Mouse (Mus musculus) neural tube, embryonic 10.5 days (tissue): ENCODE measurements around the gene Timm8a1.
"Not testable (repeated sequence)": the region's sequence is repeated elsewhere in the genome, so short reads cannot be mapped to it uniquely, and the experiment has no call there.

Source experiments
- DNase-seq: peaks from one replicate; pipeline ENCODE4 v3.0.0-alpha.2; 2017; ENCODE audit warnings: low spot score; ENCODE audit errors: extremely low spot score

Gene Timm8a1

DNA sequence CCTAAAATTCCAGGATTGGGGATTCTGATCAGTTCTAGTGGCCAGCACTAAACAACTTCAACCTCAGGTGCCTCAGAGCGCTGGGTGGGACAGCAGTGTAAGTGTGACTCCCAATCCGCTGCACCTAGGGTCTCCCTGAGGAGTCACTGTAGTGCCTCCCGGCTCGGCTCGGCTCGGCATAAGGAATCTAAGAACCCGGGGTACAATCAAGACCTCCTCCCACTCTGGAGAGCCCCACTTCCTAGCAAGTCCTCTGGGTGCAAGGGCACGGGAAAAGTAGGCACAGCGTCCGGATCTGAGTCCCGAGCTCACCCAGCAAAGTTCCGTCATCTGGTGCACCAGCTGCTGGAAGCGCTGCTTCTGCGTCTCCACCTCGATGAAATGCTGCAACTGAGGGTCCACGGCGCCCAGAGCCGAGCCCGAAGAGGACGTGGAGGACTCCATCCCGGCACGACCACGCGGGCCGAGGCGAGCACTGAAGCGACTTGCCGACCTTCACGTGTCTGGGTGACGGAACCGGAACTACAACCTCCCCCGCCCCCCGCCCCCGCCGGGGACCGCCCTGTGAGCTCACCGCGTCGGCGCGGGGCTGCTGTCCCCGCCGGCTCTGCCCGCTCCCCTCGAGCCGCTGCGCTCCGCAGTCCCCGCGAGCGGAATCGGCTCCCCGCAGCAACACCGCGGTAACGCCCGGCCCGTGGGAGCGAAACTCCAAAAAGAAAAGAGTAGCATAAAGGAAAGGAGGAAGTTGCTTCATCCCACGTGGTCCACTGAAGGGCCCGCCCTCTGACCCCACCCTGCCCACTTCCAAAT, at the start of gene Timm8a1:
Gene Timm8a1 (minus strand): TSS at position 721 of the 810 bp plus-strand sequence.
- DNase-seq = peak; percentile 65

GRCm38 (mm10) chrX:134589836-134590235, 48.2 kb upstream of the Timm8a1 start:
- no peak for DNase-seq

DNA sequence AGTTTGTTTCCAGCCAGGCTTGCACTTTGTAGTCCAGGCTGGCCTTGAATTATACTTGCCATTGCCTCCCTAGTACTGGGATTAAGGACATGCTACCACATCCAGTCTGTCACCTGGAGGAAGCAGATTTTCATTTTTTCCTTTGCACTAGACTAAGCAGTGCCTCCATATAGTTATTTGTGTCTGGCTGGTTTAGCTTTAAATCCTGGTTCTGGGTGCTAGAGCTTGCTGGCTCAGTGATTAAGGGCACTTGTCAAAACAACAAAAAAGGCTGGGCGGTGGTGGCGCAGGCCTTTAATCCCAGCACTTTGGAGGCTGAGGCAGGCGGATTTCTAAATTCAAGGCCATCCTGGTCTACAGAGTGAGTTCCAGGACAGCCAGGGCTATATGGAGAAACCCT, 47.3 kb upstream of the Timm8a1 start:
- no peak for DNase-seq

GRCm38 (mm10) chrX:134588261-134588660, 46.6 kb upstream of the Timm8a1 start:
- DNase-seq = no peak

- no peak for DNase-seq
Observed at GRCm38 (mm10) chrX:134586447-134586846, 44.8 kb upstream of the Timm8a1 start.

- peak; percentile 82 for DNase-seq
Observed at GRCm38 (mm10) chrX:134585103-134586002, 43.7 kb upstream of the Timm8a1 start, which contains the start of gene Rpl36a. Gene Rpl36a, plus strand, starts transcription at chrX:134585654.

DNA sequence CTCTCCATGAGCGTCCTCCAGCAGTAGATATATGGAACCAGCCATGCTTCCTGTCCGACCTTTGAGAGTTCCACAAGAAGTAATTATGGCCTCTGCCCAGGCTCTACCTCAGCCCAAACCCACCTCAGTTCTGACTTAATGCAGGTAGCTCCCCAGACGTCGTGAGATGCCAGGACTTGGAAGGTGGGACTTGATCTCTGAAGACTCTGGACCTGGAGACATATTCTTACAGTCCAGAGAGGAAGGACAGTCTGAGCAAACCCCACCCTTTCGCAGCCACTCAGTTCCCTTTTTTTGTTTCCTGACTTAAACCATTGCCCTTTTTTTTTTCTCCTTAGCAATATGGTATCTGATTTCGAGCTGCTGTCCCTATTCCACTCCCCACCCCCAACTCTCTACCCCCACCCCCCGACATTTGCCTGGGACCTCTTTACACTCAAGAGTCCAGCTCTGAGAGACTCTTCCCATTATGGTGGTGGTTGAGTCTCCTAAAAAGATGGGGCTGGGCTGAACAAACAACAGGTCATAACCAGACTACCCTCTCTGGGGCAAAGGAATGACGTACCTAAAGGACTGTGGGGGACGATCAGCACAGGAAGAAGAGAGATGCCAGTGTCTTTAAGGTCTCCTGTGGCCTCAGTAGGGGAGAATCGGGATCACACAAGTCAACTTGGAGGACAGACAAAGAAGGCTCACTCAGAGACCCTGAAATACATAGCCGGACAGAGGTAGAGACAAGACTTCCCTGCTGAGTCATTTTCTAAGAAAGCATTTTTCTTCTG, 41.4 kb upstream of the Timm8a1 start, which contains the start of gene Btk:
Gene Btk (minus strand): TSS at position 683 of the 782 bp plus-strand sequence.
- no peak for DNase-seq

GRCm38 (mm10) chrX:134582270-134582669, 40.6 kb upstream of the Timm8a1 start:
- no peak for DNase-seq

DNA sequence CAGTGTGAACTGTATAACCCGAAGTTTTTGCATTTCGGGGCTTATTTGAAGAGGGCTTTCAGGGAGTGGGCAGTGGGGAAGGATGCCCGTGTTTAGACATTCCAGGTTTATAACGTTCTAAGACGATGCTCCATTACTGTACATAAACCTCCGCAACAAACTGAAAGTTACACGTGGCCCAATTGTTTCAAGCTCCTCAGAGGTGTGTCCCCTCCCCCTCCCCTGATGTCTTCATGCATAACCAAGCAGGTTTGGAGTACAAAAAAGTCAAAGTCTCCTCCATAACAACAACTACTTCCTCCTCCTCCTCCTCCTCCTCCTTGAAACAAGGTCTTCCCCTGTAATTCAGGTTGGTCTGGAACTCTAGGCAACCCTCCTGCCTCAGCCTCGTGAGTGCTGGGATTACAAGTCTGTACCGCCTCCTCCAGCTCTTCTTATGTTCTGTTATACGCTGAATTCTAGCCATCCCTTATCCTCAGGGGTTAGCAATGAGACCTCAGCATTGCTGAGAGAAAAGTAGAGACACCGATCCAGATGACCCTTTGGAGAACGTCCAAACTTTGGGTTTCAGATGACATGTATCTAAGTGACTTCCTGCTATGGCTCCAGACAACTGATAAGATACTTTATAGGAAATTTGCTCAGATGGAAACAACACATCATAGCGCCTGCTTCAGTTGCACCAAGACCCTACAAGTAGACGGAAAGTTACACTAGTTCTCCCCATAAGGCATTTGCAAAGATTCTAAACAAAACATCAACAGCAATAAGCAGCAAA, 39.1 kb upstream of the Timm8a1 start:
- no peak for DNase-seq

- no peak for DNase-seq
Observed at GRCm38 (mm10) chrX:134577896-134578295, 36.2 kb upstream of the Timm8a1 start.

GRCm38 (mm10) chrX:134566536-134567222, 25.0 kb upstream of the Timm8a1 start:
- DNase-seq = no peak

- DNase-seq = no peak
Observed at GRCm38 (mm10) chrX:134564326-134564725, 22.7 kb upstream of the Timm8a1 start.

GRCm38 (mm10) chrX:134554425-134554824, 12.8 kb upstream of the Timm8a1 start:
- DNase-seq = no peak

GRCm38 (mm10) chrX:134553326-134553725, 11.7 kb upstream of the Timm8a1 start:
- no peak for DNase-seq

DNA sequence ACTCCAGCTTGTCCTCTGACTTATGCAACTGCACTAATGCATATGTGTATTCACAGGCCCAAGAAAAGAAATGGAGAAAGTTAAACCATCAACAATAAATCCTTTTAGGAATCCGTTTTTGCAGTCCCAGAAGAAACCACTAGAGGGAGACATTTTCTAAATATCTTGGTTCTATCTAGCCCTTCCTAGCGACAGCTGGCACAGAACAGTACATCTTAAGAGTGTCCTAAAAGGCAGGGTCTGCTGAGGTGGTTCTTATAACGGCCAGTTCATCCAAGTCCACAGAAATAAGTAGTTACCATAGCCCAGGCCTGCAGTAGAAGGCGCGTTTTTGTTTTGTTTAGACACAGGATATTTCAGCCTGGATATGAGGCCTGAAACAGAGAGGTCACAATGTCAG, 9.2 kb upstream of the Timm8a1 start:
- DNase-seq = peak; percentile 18

GRCm38 (mm10) chrX:134547330-134547729, 5.7 kb upstream of the Timm8a1 start:
- no peak for DNase-seq

GRCm38 (mm10) chrX:134541955-134542308, 267 bp upstream of the Timm8a1 start:
- DNase-seq = no peak

DNA sequence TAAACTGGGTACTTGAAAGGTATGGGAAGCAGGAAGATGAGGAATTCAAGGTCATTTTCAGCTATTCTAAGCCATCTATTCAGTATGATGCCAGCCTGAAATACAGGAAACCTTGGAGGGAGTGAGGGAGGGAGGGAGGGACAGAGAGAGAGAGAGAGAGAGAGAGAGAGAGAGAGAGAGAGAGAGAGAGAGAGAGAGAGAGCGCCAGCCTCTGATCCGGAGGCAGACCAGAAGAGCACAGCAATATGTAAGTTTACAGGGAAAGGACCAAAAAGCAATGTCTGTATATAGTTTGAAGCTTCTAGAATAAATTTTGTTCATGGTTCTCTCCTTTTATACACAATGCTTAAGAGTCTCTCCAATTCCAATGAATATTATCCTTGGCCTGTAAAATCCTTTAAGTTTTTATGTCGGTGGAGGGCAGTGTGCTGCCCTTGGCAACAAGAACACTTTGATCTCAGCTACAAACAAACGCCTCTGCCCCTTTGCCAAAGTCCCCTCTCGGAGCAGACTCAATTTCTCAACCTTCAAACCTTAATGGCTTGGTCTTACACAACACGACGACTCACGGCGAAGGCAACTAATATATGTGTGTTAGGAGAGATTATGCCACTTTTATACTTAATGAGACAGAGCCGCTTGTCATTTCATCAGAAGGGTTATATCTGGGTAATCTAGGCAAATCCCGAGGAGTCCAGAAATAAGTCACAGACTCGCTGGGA, 1.1 kb downstream of the Timm8a1 start:
- DNase-seq = no peak

DNA sequence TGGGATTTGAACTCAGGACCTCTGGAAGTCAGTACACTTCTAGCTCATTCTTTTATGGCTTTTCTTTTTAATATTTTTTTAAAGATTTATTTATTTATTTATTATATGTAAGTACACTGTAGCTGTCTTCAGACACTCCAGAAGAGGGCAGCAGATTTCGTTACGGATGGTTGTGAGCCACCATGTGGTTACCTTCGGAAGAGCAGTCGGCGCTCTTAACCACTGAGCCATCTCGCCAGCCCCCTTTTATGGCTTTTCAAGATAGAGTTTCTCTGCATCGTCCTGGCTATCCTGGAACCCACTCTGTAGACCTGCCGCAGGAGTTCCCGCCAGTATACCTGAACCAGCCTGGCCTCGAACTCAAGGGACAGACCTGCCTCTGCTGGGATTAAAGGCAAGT, 1.9 kb downstream of the Timm8a1 start:
- DNase-seq = not testable (repeated sequence)
